Mouse (Mus musculus): ENCODE measurements around the gene Gm17387.

DNA sequence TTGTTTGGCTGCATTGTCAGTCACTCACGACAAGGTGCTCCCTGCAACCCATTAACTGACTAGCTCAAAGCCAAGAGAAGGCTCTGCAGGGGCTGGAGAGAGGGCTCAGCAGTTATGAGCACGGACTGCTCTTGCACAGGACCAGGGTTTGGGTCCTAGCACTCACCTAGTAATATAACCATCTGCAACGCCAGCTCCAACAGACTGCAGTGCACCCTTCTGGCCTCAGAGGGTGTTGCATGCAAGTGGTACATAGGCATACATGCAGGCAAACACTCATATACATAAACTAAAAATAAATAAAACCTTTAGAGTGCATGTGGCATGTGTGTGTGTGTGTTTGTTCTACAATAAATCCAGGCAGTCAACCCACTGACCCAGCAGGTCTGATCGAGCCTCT lies 26.9 kb downstream of the Gm17387 start:
- TF ChIP-seq POLR2A (IDR thresholded peaks at IDR 0.05; ENCODE audit: borderline replicate concordance, low read depth, low read length) (no peak), CTCF (IDR thresholded peaks at IDR 0.05; ENCODE audit: low read depth, low read length) (no peak)
